Comparison of ENCODE assay signal across 25 mouse cellular contexts in the genomic region with DNA sequence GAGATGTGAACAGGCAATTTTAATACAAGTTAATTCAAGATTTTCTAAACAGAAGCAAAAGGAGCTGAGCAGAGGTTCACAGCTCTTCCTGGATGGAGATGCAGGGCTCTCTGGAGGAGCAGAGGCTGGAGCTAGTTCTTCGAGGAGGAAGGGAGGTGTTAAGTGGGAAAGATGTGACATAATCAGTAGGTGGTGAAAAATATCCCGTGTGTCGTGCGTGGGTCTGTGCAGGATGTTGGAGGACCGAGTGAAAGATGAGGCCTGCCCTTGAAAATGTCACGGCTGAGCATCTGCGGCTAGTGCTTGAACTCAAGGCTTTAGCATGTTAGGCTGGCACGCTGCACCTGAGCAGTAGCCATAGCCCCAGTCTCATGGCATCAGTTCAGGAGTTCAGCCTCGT. TPM values are rescaled to one million over a fixed set of nuclear protein-coding genes. Genes with fewer than 3 reads are reported as not detected.
A peak's percentile ranks its signal among the peaks of the same experiment; 100 is the strongest.
DNase-seq lines count a peak whose midpoint lies in the region; ATAC-seq and TF ChIP-seq lines count a peak whose summit lies in the region.
"Had no signal": no experiment of that assay in that cellular context is flagged by ENCODE, and none has a peak within 500 bp of the region (broad histone marks: within the 10 kb centered on the region; RNA-seq: fewer than 3 reads in every experiment).

No protein-coding gene starts in this region.

- H3K4me3 ChIP-seq in left cerebral cortex, adult 2 months: no peak overlapping the region
- no peak overlapping the region for H3K4me3 ChIP-seq in stomach, postnatal 0 days (ENCODE audit: low read depth, low read length)
- H3K4me3 ChIP-seq: embryonic facial prominence, embryonic 10.5 days; forebrain, embryonic 13.5 days; heart, adult 2 months; heart, embryonic 12.5 days; hindbrain, embryonic 10.5 days had no signal

- no peaks in the 10 kb centered on the region for H3K9me3 ChIP-seq in stomach, postnatal 0 days (ENCODE audit: control insufficient read depth, low read length)
- H3K9me3 ChIP-seq: embryonic facial prominence, embryonic 10.5 days; forebrain, embryonic 13.5 days; heart, embryonic 12.5 days; hindbrain, embryonic 10.5 days had no signal

- H3K27ac ChIP-seq in left cerebral cortex, adult 2 months: peak overlapping the region; percentile 94
- H3K27ac ChIP-seq in stomach, postnatal 0 days (replicated peaks): no peak overlapping the region
- H3K27ac ChIP-seq: embryonic facial prominence, embryonic 10.5 days; forebrain, embryonic 13.5 days; heart, adult 2 months; hindbrain, embryonic 10.5 days; hindbrain, embryonic 14.5 days had no signal

- H3K4me1 ChIP-seq in stomach, postnatal 0 days (replicated peaks; ENCODE audit: control insufficient read depth, insufficient read depth): no peaks in the 10 kb centered on the region
- H3K4me1 ChIP-seq: forebrain, embryonic 13.5 days; heart, embryonic 12.5 days had no signal

- TF ChIP-seq EP300 in stomach, postnatal 0 days (optimal IDR thresholded peaks at IDR 0.05): no peak

- no peak overlapping the region for H3K9ac ChIP-seq in stomach, postnatal 0 days (ENCODE audit: low read length)
- H3K9ac ChIP-seq: forebrain, embryonic 13.5 days; forebrain, postnatal 0 days; heart, embryonic 12.5 days; hindbrain, embryonic 14.5 days had no signal

- no peak for ATAC-seq in stomach, postnatal 0 days (ENCODE audit: low FRiP score, low TSS enrichment)
- ATAC-seq: activated CD4-positive, CD25-positive, alpha-beta regulatory T cell, adult 4 months; forebrain, embryonic 13.5 days; forebrain, postnatal 0 days; Patski had no signal

- 80% methylated on average over 9 of the region's 9 CpGs for WGBS in stomach, postnatal 0 days

- intact Hi-C loops in left cerebral cortex, adult 2 months (cut with DNase I): loop anchor here (1.0 to 2.0 kb wide), 2 partner anchors 22 to 53 kb away; no protein-coding TSS in a partner anchor
- intact Hi-C loops in left cerebral cortex, postnatal 14 days (cut with DNase I): no loop called here

- TF ChIP-seq CTCF in left cerebral cortex, adult 2 months (IDR thresholded peaks at IDR 0.05): no peak
- TF ChIP-seq CTCF in stomach, postnatal 0 days (IDR thresholded peaks at IDR 0.05; ENCODE audit: low read depth): no peak

- H3K27me3 ChIP-seq in stomach, postnatal 0 days (ENCODE audit: control insufficient read depth, insufficient read depth, low read length): no peaks in the 10 kb centered on the region
- H3K27me3 ChIP-seq: forebrain, embryonic 13.5 days had no signal

- no peak overlapping the region for H3K4me2 ChIP-seq in stomach, postnatal 0 days (replicated peaks; ENCODE audit: low read depth)
- H3K4me2 ChIP-seq: forebrain, embryonic 13.5 days; heart, embryonic 12.5 days; hindbrain, embryonic 14.5 days had no signal

- peak; percentile 40 to 44 for DNase-seq in frontal cortex, postnatal 36 days (ENCODE audit: low spot score in 2 of 2)
- no peak for DNase-seq in frontal cortex, postnatal 25 days (ENCODE audit: low spot score in 2 of 2)
- DNase-seq in left cerebral cortex, adult 2 months (ENCODE audit: extremely low spot score in 1 of 2, low spot score in 2 of 2): peak; percentile 21 to 49
- no peak for DNase-seq in left cerebral cortex, postnatal 14 days (ENCODE audit: low spot score in 2 of 2)
- peak; percentile 35 for DNase-seq in right cerebral cortex, postnatal 25 days
- no peak for DNase-seq in right cerebral cortex, postnatal 10 days (ENCODE audit: low spot score in 2 of 2)
- no peak for DNase-seq in stomach, postnatal 0 days (ENCODE audit: low spot score)
- DNase-seq: cerebellum, adult 18-20 months; cerebellum, adult 9-11 months; cerebellum, postnatal 36 days; forebrain, postnatal 0 days; gastrocnemius, postnatal 14 days; heart, adult 2 months had no signal

- no peaks in the 10 kb centered on the region for H3K36me3 ChIP-seq in stomach, postnatal 0 days (ENCODE audit: control insufficient read depth, insufficient read depth, low read length)
- H3K36me3 ChIP-seq: embryonic facial prominence, embryonic 10.5 days; heart, embryonic 12.5 days; hindbrain, embryonic 10.5 days had no signal

RNA-seq across cellular contexts. Expression of gene Mei1, which starts 15.8 kb away (rescaled TPM):
- total RNA-seq in left cerebral cortex, adult 2 months (2021): 1 to 10 TPM; 4.0 to 4.5 TPM
- total RNA-seq in left cerebral cortex, postnatal 14 days (2021): under 1 TPM; 0.72 to 0.79 TPM
- polyA plus RNA-seq in stomach, postnatal 0 days (2015; fragmentation: Nextera tagmentation; extraction: Ambion mirVana): 0.02 and 0.04 TPM in 2 replicates
- total RNA-seq: heart, adult 2 months; heart, postnatal 25 days had no signal
- polyA plus RNA-seq: activated CD4-positive, CD25-positive, alpha-beta regulatory T cell, adult 4 months; embryonic facial prominence, embryonic 14.5 days; heart, adult 2 months; heart, embryonic 12.5 days; heart, embryonic 16.5 days; hindbrain, embryonic 10.5 days; Patski had no signal

RNA-seq across cellular contexts. Expression of gene 4930407I10Rik, which starts 26.7 kb away (rescaled TPM):
- total RNA-seq in left cerebral cortex, adult 2 months (2021): not detected
- total RNA-seq in left cerebral cortex, postnatal 14 days (2021): not detected
- polyA plus RNA-seq in stomach, postnatal 0 days (2015; fragmentation: Nextera tagmentation; extraction: Ambion mirVana): 0.04 TPM in 1 of 2 replicates, not detected in the other
- total RNA-seq: adrenal gland, adult 18-20 months; adrenal gland, postnatal 14 days; forebrain, postnatal 0 days; gastrocnemius, postnatal 14 days; heart, adult 2 months; heart, postnatal 25 days had no signal
- polyA plus RNA-seq: activated CD4-positive, CD25-positive, alpha-beta regulatory T cell, adult 4 months; embryonic facial prominence, embryonic 10.5 days; embryonic facial prominence, embryonic 14.5 days; forebrain, embryonic 13.5 days; forebrain, postnatal 0 days; heart, adult 2 months; heart, embryonic 12.5 days; heart, embryonic 16.5 days; hindbrain, embryonic 10.5 days; hindbrain, embryonic 14.5 days; Patski had no signal

RNA-seq across cellular contexts. Expression of gene Snu13, which starts 38.2 kb away (rescaled TPM):
- 100 to 1,000 TPM; 110 to 113 TPM for total RNA-seq in left cerebral cortex, adult 2 months (2021)
- 100 to 1,000 TPM in 1 of 2 experiments, 10 to 100 TPM in 1; 91.1 to 102 TPM for total RNA-seq in left cerebral cortex, postnatal 14 days (2021)
- 130 and 133 TPM in 2 replicates for polyA plus RNA-seq in stomach, postnatal 0 days (2015; fragmentation: Nextera tagmentation; extraction: Ambion mirVana)

RNA-seq across cellular contexts. Expression of gene Ccdc134, which starts 42.1 kb away (rescaled TPM):
- 10 to 100 TPM; 11.2 to 18.3 TPM for total RNA-seq in left cerebral cortex, adult 2 months (2021)
- 10 to 100 TPM; 10.1 to 12.9 TPM for total RNA-seq in left cerebral cortex, postnatal 14 days (2021)
- polyA plus RNA-seq in stomach, postnatal 0 days (2015; fragmentation: Nextera tagmentation; extraction: Ambion mirVana): 8.2 and 8.5 TPM in 2 replicates

RNA-seq across cellular contexts. Expression of gene Desi1, which starts 51.9 kb away (rescaled TPM):
- total RNA-seq in left cerebral cortex, adult 2 months (2021): 10 to 100 TPM; 88.0 to 95.6 TPM
- total RNA-seq in left cerebral cortex, postnatal 14 days (2021): 100 to 1,000 TPM; 103 to 117 TPM
- 20.8 and 22.8 TPM in 2 replicates for polyA plus RNA-seq in stomach, postnatal 0 days (2015; fragmentation: Nextera tagmentation; extraction: Ambion mirVana)

Comparison
In these comparisons a context has a peak if more than half of its experiments do, and no peak if none do; other contexts are left out.
1. DNase-seq: peak in frontal cortex, postnatal 36 days (2 of 2), left cerebral cortex, adult 2 months (2 of 2) and right cerebral cortex, postnatal 25 days (single experiment); none in frontal cortex, postnatal 25 days (0 of 2), left cerebral cortex, postnatal 14 days (0 of 2), right cerebral cortex, postnatal 10 days (0 of 2) and stomach, postnatal 0 days (single experiment).